Comparison of ENCODE assay signal across 16 mouse cellular contexts in genomic region chr6:84641062-84641431, GRCm38 (mm10). TPM values are rescaled to one million over a fixed set of nuclear protein-coding genes. Genes with fewer than 3 reads are reported as not detected.
DNase-seq lines count a peak whose midpoint lies in the region; ATAC-seq and TF ChIP-seq lines count a peak whose summit lies in the region.
"Had no signal": no experiment of that assay in that cellular context is flagged by ENCODE, and none has a peak within 500 bp of the region (broad histone marks: within the 10 kb centered on the region; RNA-seq: fewer than 3 reads in every experiment).

No protein-coding gene starts in this region.

- TF ChIP-seq POLR2A in liver, adult 2 months (IDR thresholded peaks at IDR 0.05; ENCODE audit: extremely low read depth, insufficient read depth, low read length): no peak
- TF ChIP-seq POLR2A in bone marrow macrophage, adult 2 months (IDR thresholded peaks at IDR 0.05; ENCODE audit: borderline replicate concordance, low read depth, low read length): no peak

- ATAC-seq in heart, embryonic 13.5 days (ENCODE audit: extremely low read depth, insufficient number of reproducible peaks, low FRiP score, low TSS enrichment): no peak
- ATAC-seq in liver, embryonic 12.5 days: no peak
- ATAC-seq in intestine, embryonic 16.5 days: peak; percentile 76
- ATAC-seq: forebrain, postnatal 0 days; midbrain, embryonic 15.5 days had no signal

- no peak for TF ChIP-seq CTCF in liver, adult 2 months (IDR thresholded peaks at IDR 0.05; ENCODE audit: low read depth, low read length)
- no peak for TF ChIP-seq CTCF in bone marrow macrophage, adult 2 months (IDR thresholded peaks at IDR 0.05; ENCODE audit: low read depth, low read length)

- H3K27me3 ChIP-seq in heart, embryonic 13.5 days (replicated peaks): no peaks in the 10 kb centered on the region
- H3K27me3 ChIP-seq in liver, adult 2 months (ENCODE audit: control insufficient read depth, insufficient read depth, low read length): no peaks in the 10 kb centered on the region
- no peaks in the 10 kb centered on the region for H3K27me3 ChIP-seq in liver, embryonic 12.5 days (replicated peaks)
- H3K27me3 ChIP-seq in intestine, embryonic 16.5 days (replicated peaks; ENCODE audit: control insufficient read depth, insufficient read depth, low read length): no peaks in the 10 kb centered on the region
- H3K27me3 ChIP-seq: embryonic facial prominence, embryonic 12.5 days; midbrain, embryonic 15.5 days had no signal

- H3K4me3 ChIP-seq in heart, embryonic 13.5 days: no peak overlapping the region
- H3K4me3 ChIP-seq in liver, adult 2 months (ENCODE audit: insufficient read depth, low read depth, low read length): no peak overlapping the region
- H3K4me3 ChIP-seq in liver, embryonic 12.5 days: no peak overlapping the region
- no peak overlapping the region for H3K4me3 ChIP-seq in bone marrow macrophage, adult 2 months (ENCODE audit: insufficient read depth, low read length)
- no peak overlapping the region for H3K4me3 ChIP-seq in intestine, embryonic 16.5 days (ENCODE audit: low read length)
- H3K4me3 ChIP-seq: embryonic facial prominence, embryonic 12.5 days; layer of hippocampus, adult 2 months; midbrain, embryonic 15.5 days had no signal

- H3K9me3 ChIP-seq in heart, embryonic 13.5 days: no peaks in the 10 kb centered on the region
- H3K9me3 ChIP-seq in liver, embryonic 12.5 days (replicated peaks): no peaks in the 10 kb centered on the region
- no peaks in the 10 kb centered on the region for H3K9me3 ChIP-seq in intestine, embryonic 16.5 days (ENCODE audit: control insufficient read depth, low read length)
- H3K9me3 ChIP-seq: embryonic facial prominence, embryonic 12.5 days; midbrain, embryonic 15.5 days had no signal

- no peaks in the 10 kb centered on the region for H3K36me3 ChIP-seq in heart, embryonic 13.5 days
- H3K36me3 ChIP-seq in liver, adult 2 months (ENCODE audit: control insufficient read depth, insufficient read depth, low read length): no peaks in the 10 kb centered on the region
- no peaks in the 10 kb centered on the region for H3K36me3 ChIP-seq in liver, embryonic 12.5 days
- H3K36me3 ChIP-seq in intestine, embryonic 16.5 days (ENCODE audit: control insufficient read depth, insufficient read depth, low read length): no peaks in the 10 kb centered on the region
- H3K36me3 ChIP-seq: embryonic facial prominence, embryonic 12.5 days; midbrain, embryonic 15.5 days had no signal

- WGBS in heart, embryonic 13.5 days: 51% methylated on average over 4 of the region's 4 CpGs
- 45% methylated on average over 4 of the region's 4 CpGs for WGBS in liver, adult 2 months
- WGBS in liver, embryonic 12.5 days (ENCODE audit: insufficient replicate concordance): 35% methylated on average over 4 of the region's 4 CpGs
- WGBS in intestine, embryonic 16.5 days: 31% methylated on average over 4 of the region's 4 CpGs

- no peaks in the 10 kb centered on the region for H3K79me2 ChIP-seq in liver, adult 2 months (ENCODE audit: control insufficient read depth, insufficient read depth, low read length)

- peak overlapping the region; percentile 31; the same call in 1 of the 2 replicates for H3K4me2 ChIP-seq in heart, embryonic 13.5 days
- no peak overlapping the region for H3K4me2 ChIP-seq in liver, embryonic 12.5 days
- H3K4me2 ChIP-seq in intestine, embryonic 16.5 days (ENCODE audit: low read depth, low read length): peak overlapping the region; percentile 19; the same call in 1 of the 2 replicates
- H3K4me2 ChIP-seq: embryonic facial prominence, embryonic 12.5 days; midbrain, embryonic 15.5 days had no signal

- DNase-seq in heart, adult 8-10 months (ENCODE audit: low spot score): no peak
- DNase-seq in liver, adult 2 months (ENCODE audit: extremely low read depth, low read depth, low spot score): no peak
- no peak for DNase-seq in cerebellum, postnatal 10 days
- no peak for DNase-seq in spleen, postnatal 4 days (ENCODE audit: low spot score in 2 of 2)
- DNase-seq: cerebellum, adult 11-12 months; forebrain, postnatal 0 days; gastrocnemius, postnatal 10 days had no signal

- peaks cover 42% of the 10 kb centered on the region for H3K4me1 ChIP-seq in heart, embryonic 13.5 days
- H3K4me1 ChIP-seq in liver, adult 2 months (ENCODE audit: control insufficient read depth, insufficient read depth, low read length): peaks cover 12% of the 10 kb centered on the region
- H3K4me1 ChIP-seq in liver, embryonic 12.5 days: peaks cover 23% of the 10 kb centered on the region
- H3K4me1 ChIP-seq in bone marrow macrophage, adult 2 months (ENCODE audit: control insufficient read depth, insufficient read depth, low read length): peaks cover 30% of the 10 kb centered on the region
- H3K4me1 ChIP-seq in intestine, embryonic 16.5 days (ENCODE audit: control insufficient read depth, insufficient read depth, low read length): peaks cover 17% of the 10 kb centered on the region

- 0 out of 2 replicates have a peak overlapping the region, but pooled peaks have one; percentile 5 for H3K9ac ChIP-seq in heart, embryonic 13.5 days
- H3K9ac ChIP-seq in liver, adult 2 months (ENCODE audit: low read depth, low read length): no peak overlapping the region
- H3K9ac ChIP-seq in liver, embryonic 12.5 days: no peak overlapping the region
- no peak overlapping the region for H3K9ac ChIP-seq in intestine, embryonic 16.5 days (ENCODE audit: low read depth, low read length)
- H3K9ac ChIP-seq: embryonic facial prominence, embryonic 12.5 days; forebrain, postnatal 0 days; midbrain, embryonic 15.5 days had no signal

- H3K27ac ChIP-seq in heart, embryonic 13.5 days (replicated peaks): peak overlapping the region; percentile 68; the same call in 1 of the 2 replicates
- H3K27ac ChIP-seq in liver, adult 2 months (replicated peaks; ENCODE audit: insufficient read depth, low read depth, low read length): peak overlapping the region; percentile 71; the same call in 1 of the 2 replicates
- H3K27ac ChIP-seq in liver, embryonic 12.5 days: no peak overlapping the region
- peak overlapping the region; percentile 30 for H3K27ac ChIP-seq in bone marrow macrophage, adult 2 months (ENCODE audit: insufficient read depth, low read depth, low read length)
- peak overlapping the region; percentile 71 for H3K27ac ChIP-seq in intestine, embryonic 16.5 days (ENCODE audit: low read length)
- H3K27ac ChIP-seq: embryonic facial prominence, embryonic 12.5 days; layer of hippocampus, adult 2 months; midbrain, embryonic 15.5 days had no signal

RNA-seq across cellular contexts. Expression of gene Cyp26b1, which starts 47.3 kb away (rescaled TPM):
- polyA plus RNA-seq in heart, embryonic 13.5 days (2015; fragmentation: Nextera tagmentation; extraction: Ambion mirVana): 1.4 and 1.9 TPM in 2 replicates
- total RNA-seq in heart, adult 8-10 months (2022): 10 to 100 TPM in 3 of 4 experiments, 1 to 10 TPM in 1; 3.0 to 20.4 (median 14.1) TPM
- total RNA-seq in liver, adult 2 months (2014; rRNA removed): 0.18 and 1.0 TPM in 2 replicates
- polyA plus RNA-seq in liver, adult 2 months (2012; rRNA removed): 0.22 and 7.5 TPM in 2 replicates
- polyA plus RNA-seq in liver, embryonic 12.5 days (2016; fragmentation: Nextera tagmentation; extraction: Ambion mirVana): 0.23 and 0.25 TPM in 2 replicates
- 0.16 TPM in 1 of 2 replicates, not detected in the other for polyA plus RNA-seq in bone marrow macrophage, adult 2 months (2012; ENCODE audit: insufficient read depth, insufficient read length, missing spikeins)
- 1.5 and 1.8 TPM in 2 replicates for polyA plus RNA-seq in intestine, embryonic 16.5 days (2015; fragmentation: Nextera tagmentation; extraction: Ambion mirVana)
- total RNA-seq: common myeloid progenitor, adult 5-6 weeks; megakaryocyte, adult 5-6 weeks had no signal
